Mouse (Mus musculus): ENCODE results near the gene Grb10. TPM values are rescaled to one million over a fixed set of nuclear protein-coding genes. Genes with fewer than 3 reads are reported as not detected.

The Grb10 gene
- polyA plus RNA-seq, 1 experiment from 2014 or later: 39.4 TPM

Other genes with a start within 250 kb of the Grb10 start
- 8.0 and 9.5 TPM in 2 replicates for gene Fignl1, start 229.7 kb downstream of the Grb10 start, polyA plus RNA-seq (2014; fragmentation: Nextera tagmentation; extraction: Ambion mirVana)
- 2.7 and 3.5 TPM in 2 replicates for gene Ddc, start 140.5 kb downstream of the Grb10 start, polyA plus RNA-seq (2014; fragmentation: Nextera tagmentation; extraction: Ambion mirVana)